Mouse (Mus musculus): ENCODE results near the gene Bdh2. TPM values are rescaled to one million over a fixed set of nuclear protein-coding genes. Genes with fewer than 3 reads are reported as not detected.
A peak's percentile ranks its signal among the peaks of the same experiment; 100 is the strongest.

Gene Bdh2
- 1.3 and 1.7 TPM in 2 replicates for polyA plus RNA-seq (2014; fragmentation: Nextera tagmentation; extraction: Ambion mirVana)

DNA sequence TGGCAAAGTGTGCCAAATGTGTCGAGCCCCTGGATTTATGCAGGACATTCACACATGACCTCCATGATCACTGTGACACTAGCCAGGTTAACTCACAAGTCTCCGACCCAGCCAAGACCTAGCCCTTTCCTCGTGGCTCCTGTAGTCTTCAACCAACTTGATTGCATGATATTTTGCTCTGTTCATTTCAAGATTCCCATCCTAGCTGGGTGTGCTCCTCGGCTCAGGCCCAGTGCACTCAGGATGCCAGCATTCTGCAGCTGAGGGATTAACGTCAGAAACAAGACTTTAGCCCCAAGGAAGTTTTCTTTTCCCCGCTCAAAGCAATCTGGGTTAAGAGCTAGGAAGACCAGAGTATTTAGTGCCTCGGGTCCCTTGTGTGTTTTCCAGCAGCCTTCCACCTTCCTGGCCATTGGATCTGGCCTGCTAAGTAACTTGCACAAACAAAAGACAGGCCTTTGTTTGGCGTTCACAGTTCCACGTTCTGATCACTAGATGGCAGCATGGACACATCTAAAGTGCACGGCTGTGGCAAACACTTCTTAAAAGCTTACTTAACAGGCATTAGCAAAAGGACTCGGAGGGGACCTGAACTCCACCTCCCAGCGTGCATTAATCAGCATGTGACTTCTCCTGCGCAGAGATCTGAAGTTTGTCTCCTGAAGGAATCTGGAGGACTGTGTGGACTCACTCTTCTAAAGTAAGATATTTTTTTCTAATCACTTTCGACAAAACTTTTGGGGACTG lies at the start of gene Bdh2:
Gene Bdh2 (plus strand): TSS at position 553 of the 747 bp plus-strand sequence.
- Histone ChIP-seq H3K4me3 (ENCODE audit: low read depth, low read length) (no peak within 1 kb of the TSS), H3K9me3 (ENCODE audit: control insufficient read depth, low read length) (no peaks in the 10 kb centered on the region), H3K4me2 (peak within 1 kb of the TSS; percentile 22; the same call in 1 of the 2 replicates), H3K36me3 (ENCODE audit: control insufficient read depth, insufficient read depth, low read length) (no peaks in the 10 kb centered on the region), H3K27ac (ENCODE audit: low read depth, low read length) (no peak within 1 kb of the TSS), H3K27me3 (replicated peaks; ENCODE audit: control insufficient read depth, insufficient read depth, low read length) (no peaks in the 10 kb centered on the region), H3K9ac (ENCODE audit: low read depth, low read length) (no peak within 1 kb of the TSS), H3K4me1 (replicated peaks; ENCODE audit: control insufficient read depth, insufficient read depth, low read length) (no peaks in the 10 kb centered on the region)
- DNase-seq (ENCODE audit: low spot score), result peak; percentile 65
- ATAC-seq (replicated peaks; ENCODE audit: low FRiP score), result peak; percentile 57; the same call in 1 of the 2 replicates
- WGBS, result 29% methylated on average over 14 of the region's 14 CpGs

DNA sequence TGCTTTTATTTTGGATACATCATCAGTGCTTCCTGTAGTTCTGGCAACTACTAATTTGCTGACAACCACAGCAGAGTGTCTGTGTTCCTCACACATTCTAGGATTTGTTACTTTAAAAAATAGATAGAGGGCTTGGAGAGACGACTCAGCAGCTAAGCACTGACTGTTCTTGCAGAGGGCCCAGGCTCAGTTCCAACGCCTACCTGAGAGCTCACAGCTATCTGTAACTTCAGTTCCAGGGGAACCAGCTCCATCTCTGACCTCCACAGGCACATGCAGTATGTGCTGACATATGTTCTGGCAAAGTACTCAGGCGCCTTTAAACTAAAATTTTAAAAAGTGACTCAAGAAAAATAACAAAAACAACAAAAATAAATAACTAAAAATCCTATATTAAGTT lies 49.0 kb upstream of the Bdh2 start:
- H3K36me3 ChIP-seq (ENCODE audit: control insufficient read depth, insufficient read depth, low read length), result peaks cover 38% of the 10 kb centered on the region
- no peak overlapping the region for H3K4me2 ChIP-seq
- no peak overlapping the region for H3K4me3 ChIP-seq (ENCODE audit: low read depth, low read length)
- no peak for DNase-seq (ENCODE audit: low spot score)
- H3K9ac ChIP-seq (ENCODE audit: low read depth, low read length), result no peak overlapping the region
- ATAC-seq (replicated peaks; ENCODE audit: low FRiP score), result no peak
- WGBS, result 79% methylated on average over 3 of the region's 3 CpGs
- no peaks in the 10 kb centered on the region for H3K27me3 ChIP-seq (replicated peaks; ENCODE audit: control insufficient read depth, insufficient read depth, low read length)
- H3K27ac ChIP-seq (ENCODE audit: low read depth, low read length), result no peak overlapping the region
- no peaks in the 10 kb centered on the region for H3K4me1 ChIP-seq (replicated peaks; ENCODE audit: control insufficient read depth, insufficient read depth, low read length)
- no peaks in the 10 kb centered on the region for H3K9me3 ChIP-seq (ENCODE audit: control insufficient read depth, low read length)

DNA sequence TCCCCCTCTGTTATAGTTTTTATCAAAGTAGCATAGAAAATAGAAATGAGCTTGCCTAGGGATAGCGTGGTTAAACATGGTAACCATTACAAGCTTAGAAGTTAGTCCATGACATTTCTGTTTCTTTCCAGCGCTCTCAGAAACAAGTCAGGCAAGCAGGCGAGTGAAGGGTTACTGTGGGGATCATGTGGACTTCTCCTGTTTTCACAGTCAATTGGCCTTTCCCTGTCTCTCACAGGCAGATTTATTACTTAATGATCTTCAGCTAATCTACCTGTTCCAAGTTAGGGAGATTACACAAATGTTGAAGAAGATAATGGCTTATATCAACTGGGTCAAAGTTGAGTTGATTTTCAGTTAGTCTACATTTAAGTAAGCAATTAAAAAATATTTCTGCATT lies 48.6 kb upstream of the Bdh2 start:
- Histone ChIP-seq H3K27me3 (replicated peaks; ENCODE audit: control insufficient read depth, insufficient read depth, low read length) (no peaks in the 10 kb centered on the region), H3K9ac (ENCODE audit: low read depth, low read length) (no peak overlapping the region), H3K4me1 (replicated peaks; ENCODE audit: control insufficient read depth, insufficient read depth, low read length) (no peaks in the 10 kb centered on the region), H3K27ac (ENCODE audit: low read depth, low read length) (no peak overlapping the region), H3K36me3 (ENCODE audit: control insufficient read depth, insufficient read depth, low read length) (peaks cover 41% of the 10 kb centered on the region), H3K9me3 (ENCODE audit: control insufficient read depth, low read length) (no peaks in the 10 kb centered on the region), H3K4me2 (no peak overlapping the region), H3K4me3 (ENCODE audit: low read depth, low read length) (no peak overlapping the region)
- DNase-seq (ENCODE audit: low spot score) (no peak), ATAC-seq (replicated peaks; ENCODE audit: low FRiP score) (no peak)
- WGBS, result 89% methylated on average over 3 of the region's 3 CpGs

DNA sequence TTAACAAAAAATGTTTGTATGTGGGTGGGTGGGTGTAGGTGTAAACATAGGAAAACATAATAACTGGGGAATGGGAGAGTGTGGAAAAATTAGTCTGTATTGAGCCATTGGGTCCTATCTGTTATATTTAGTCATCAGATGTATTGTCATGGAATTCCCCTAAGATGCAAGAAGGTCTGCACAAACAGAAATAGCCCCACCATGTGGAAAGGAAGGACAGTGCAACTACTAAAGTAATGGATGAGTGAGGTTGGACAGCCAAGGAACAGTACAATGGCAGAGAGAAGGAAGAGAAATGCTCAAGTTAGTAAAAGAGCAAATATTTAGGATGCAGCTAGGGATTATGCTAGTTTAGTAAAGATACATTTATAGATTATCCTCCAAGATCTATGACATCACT lies 35.3 kb upstream of the Bdh2 start:
- H3K4me3 ChIP-seq (ENCODE audit: low read depth, low read length), result no peak overlapping the region
- no peak for DNase-seq (ENCODE audit: low spot score)
- no peaks in the 10 kb centered on the region for H3K9me3 ChIP-seq (ENCODE audit: control insufficient read depth, low read length)
- H3K27ac ChIP-seq (ENCODE audit: low read depth, low read length), result no peak overlapping the region
- no peaks in the 10 kb centered on the region for H3K4me1 ChIP-seq (replicated peaks; ENCODE audit: control insufficient read depth, insufficient read depth, low read length)
- peaks cover 57% of the 10 kb centered on the region for H3K36me3 ChIP-seq (ENCODE audit: control insufficient read depth, insufficient read depth, low read length)
- H3K9ac ChIP-seq (ENCODE audit: low read depth, low read length), result no peak overlapping the region
- H3K27me3 ChIP-seq (replicated peaks; ENCODE audit: control insufficient read depth, insufficient read depth, low read length), result no peaks in the 10 kb centered on the region
- H3K4me2 ChIP-seq, result no peak overlapping the region
- ATAC-seq (replicated peaks; ENCODE audit: low FRiP score), result 0 out of 2 replicates have a peak, but pooled peaks have one; percentile 19

DNA sequence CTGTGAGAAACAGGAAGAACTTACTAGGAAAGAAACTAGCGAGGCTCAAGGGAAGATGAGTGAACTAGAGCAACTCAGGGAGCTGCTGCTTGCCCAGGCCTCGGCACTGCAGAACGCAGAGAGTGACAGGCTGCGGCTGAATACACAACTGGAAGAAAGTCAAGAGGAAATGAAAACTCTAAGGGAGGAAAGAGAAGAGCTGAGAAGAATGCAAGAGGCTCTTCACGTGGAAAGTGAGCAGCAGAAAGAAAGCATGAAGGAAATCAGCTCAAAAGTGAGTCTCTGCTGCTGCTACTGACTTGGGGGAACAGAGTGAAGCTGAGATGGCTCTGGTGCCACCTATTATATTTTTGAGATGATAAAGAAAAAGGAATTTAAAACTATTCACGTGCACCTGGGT lies 34.2 kb upstream of the Bdh2 start:
- WGBS, result 96% methylated on average over 6 of the region's 6 CpGs
- H3K27me3 ChIP-seq (replicated peaks; ENCODE audit: control insufficient read depth, insufficient read depth, low read length), result no peaks in the 10 kb centered on the region

DNA sequence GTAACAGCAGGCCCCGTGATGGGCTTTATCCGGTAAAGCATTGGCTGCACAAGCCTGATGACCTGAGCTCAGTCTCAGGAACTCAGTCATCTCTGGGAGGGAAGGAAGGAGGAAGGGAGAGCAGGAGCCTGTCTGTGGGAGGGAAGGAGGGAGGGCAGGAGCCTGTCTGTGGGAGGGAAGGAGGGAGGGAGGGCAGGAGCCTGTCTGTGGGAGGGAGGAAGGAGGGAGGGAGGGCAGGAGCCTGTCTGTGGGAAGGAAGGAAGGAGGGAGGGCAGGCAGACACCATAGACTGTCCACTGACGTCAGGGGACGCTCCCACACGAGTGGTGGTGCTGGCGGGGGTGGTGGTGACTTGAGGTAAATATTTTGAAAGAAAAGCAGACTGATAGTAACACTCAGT lies 31.9 kb upstream of the Bdh2 start:
- H3K36me3 ChIP-seq (ENCODE audit: control insufficient read depth, insufficient read depth, low read length), result peaks cover 55% of the 10 kb centered on the region
- 74% methylated on average over 6 of the region's 6 CpGs for WGBS
- DNase-seq (ENCODE audit: low spot score) (no peak), ATAC-seq (replicated peaks; ENCODE audit: low FRiP score) (peak; percentile 85)
- H3K9ac ChIP-seq (ENCODE audit: low read depth, low read length), result no peak overlapping the region
- H3K9me3 ChIP-seq (ENCODE audit: control insufficient read depth, low read length), result no peaks in the 10 kb centered on the region
- no peak overlapping the region for H3K4me3 ChIP-seq (ENCODE audit: low read depth, low read length)
- no peak overlapping the region for H3K27ac ChIP-seq (ENCODE audit: low read depth, low read length)
- no peaks in the 10 kb centered on the region for H3K4me1 ChIP-seq (replicated peaks; ENCODE audit: control insufficient read depth, insufficient read depth, low read length)
- H3K4me2 ChIP-seq, result no peak overlapping the region
- H3K27me3 ChIP-seq (replicated peaks; ENCODE audit: control insufficient read depth, insufficient read depth, low read length), result no peaks in the 10 kb centered on the region

More for the DNA sequence above, 34.2 kb upstream of the Bdh2 start:
- peaks cover 56% of the 10 kb centered on the region for H3K36me3 ChIP-seq (ENCODE audit: control insufficient read depth, insufficient read depth, low read length)
- ATAC-seq (replicated peaks; ENCODE audit: low FRiP score) (no peak), DNase-seq (ENCODE audit: low spot score) (no peak)
- no peak overlapping the region for H3K4me3 ChIP-seq (ENCODE audit: low read depth, low read length)
- H3K9ac ChIP-seq (ENCODE audit: low read depth, low read length), result no peak overlapping the region
- no peak overlapping the region for H3K4me2 ChIP-seq
- H3K27ac ChIP-seq (ENCODE audit: low read depth, low read length), result no peak overlapping the region
- no peaks in the 10 kb centered on the region for H3K9me3 ChIP-seq (ENCODE audit: control insufficient read depth, low read length)
- no peaks in the 10 kb centered on the region for H3K4me1 ChIP-seq (replicated peaks; ENCODE audit: control insufficient read depth, insufficient read depth, low read length)

DNA sequence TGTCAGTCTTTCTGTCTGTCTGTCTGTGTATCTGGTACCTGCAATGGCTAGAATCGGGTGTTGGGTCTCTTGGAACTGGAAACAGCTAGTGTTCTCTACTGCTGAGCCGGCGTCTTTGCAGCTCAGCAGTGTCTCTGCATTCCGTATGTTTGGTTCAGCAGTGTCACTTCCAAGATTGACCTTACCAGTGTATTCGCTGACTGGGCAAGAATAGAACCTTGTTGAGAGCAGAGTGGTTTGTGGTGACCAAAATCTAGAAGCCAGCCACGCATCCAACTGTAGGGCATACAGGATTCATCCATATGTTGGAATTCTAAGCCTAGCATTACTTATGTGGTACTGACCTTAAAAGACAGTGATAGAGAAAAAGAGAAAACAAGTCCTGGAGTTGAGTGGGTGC lies 29.2 kb upstream of the Bdh2 start:
- no peak for DNase-seq (ENCODE audit: low spot score)

DNA sequence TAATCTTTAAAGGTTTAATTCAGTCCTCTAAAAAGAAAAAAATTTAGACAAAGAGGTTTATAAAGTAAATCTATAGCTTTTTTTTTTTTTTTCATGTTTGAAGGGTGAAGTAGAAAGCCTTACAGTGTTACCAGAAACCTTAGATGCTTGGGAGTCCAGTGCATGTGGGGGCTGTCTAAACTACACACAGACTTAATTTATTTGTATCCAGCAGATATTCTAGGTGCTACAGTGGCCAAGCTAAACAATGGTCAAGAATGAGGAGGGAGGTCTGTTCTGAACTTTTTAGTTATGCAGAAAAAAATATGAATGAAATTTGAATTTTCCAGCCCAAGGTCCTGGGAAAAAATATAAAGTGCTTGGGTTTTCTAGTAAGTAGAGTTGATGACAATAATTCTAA lies 26.2 kb upstream of the Bdh2 start:
- ATAC-seq (replicated peaks; ENCODE audit: low FRiP score) (no peak), DNase-seq (ENCODE audit: low spot score) (no peak)
- no peaks in the 10 kb centered on the region for H3K4me1 ChIP-seq (replicated peaks; ENCODE audit: control insufficient read depth, insufficient read depth, low read length)
- H3K27me3 ChIP-seq (replicated peaks; ENCODE audit: control insufficient read depth, insufficient read depth, low read length), result no peaks in the 10 kb centered on the region
- H3K4me2 ChIP-seq, result no peak overlapping the region
- H3K36me3 ChIP-seq (ENCODE audit: control insufficient read depth, insufficient read depth, low read length), result peaks cover 49% of the 10 kb centered on the region
- no peak overlapping the region for H3K27ac ChIP-seq (ENCODE audit: low read depth, low read length)
- no peak overlapping the region for H3K9ac ChIP-seq (ENCODE audit: low read depth, low read length)
- no peaks in the 10 kb centered on the region for H3K9me3 ChIP-seq (ENCODE audit: control insufficient read depth, low read length)
- H3K4me3 ChIP-seq (ENCODE audit: low read depth, low read length), result no peak overlapping the region

More for the DNA sequence above, 29.2 kb upstream of the Bdh2 start:
- Histone ChIP-seq H3K9me3 (ENCODE audit: control insufficient read depth, low read length) (no peaks in the 10 kb centered on the region), H3K27me3 (replicated peaks; ENCODE audit: control insufficient read depth, insufficient read depth, low read length) (no peaks in the 10 kb centered on the region), H3K4me1 (replicated peaks; ENCODE audit: control insufficient read depth, insufficient read depth, low read length) (no peaks in the 10 kb centered on the region), H3K4me2 (no peak overlapping the region), H3K36me3 (ENCODE audit: control insufficient read depth, insufficient read depth, low read length) (peaks cover 51% of the 10 kb centered on the region), H3K4me3 (ENCODE audit: low read depth, low read length) (no peak overlapping the region), H3K27ac (ENCODE audit: low read depth, low read length) (no peak overlapping the region), H3K9ac (ENCODE audit: low read depth, low read length) (no peak overlapping the region)
- WGBS, result 92% methylated on average over 6 of the region's 6 CpGs
- ATAC-seq (replicated peaks; ENCODE audit: low FRiP score), result no peak

DNA sequence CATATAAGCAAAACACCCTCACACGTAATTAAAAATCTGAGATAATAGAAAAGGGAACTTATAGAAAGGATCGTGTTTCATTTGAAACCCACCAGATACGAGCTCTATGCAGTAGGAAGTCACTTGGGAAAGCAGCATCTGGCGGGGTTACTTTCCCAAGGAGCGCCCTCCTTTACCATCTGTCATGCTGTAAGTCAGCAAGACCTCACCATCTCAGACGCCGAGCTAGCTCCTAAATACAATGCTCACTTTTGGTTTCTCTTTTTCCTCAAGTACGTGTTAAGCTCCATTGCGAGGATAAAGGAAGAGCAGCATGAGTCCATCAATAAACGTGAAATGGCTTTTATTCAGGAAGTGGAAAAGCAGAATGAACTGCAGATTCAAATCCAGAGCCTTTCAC lies 22.1 kb upstream of the Bdh2 start:
- ATAC-seq (replicated peaks; ENCODE audit: low FRiP score), result no peak
- no peak overlapping the region for H3K4me3 ChIP-seq (ENCODE audit: low read depth, low read length)
- no peaks in the 10 kb centered on the region for H3K9me3 ChIP-seq (ENCODE audit: control insufficient read depth, low read length)
- 93% methylated on average over 10 of the region's 10 CpGs for WGBS
- no peak overlapping the region for H3K9ac ChIP-seq (ENCODE audit: low read depth, low read length)
- H3K4me2 ChIP-seq, result no peak overlapping the region
- H3K27me3 ChIP-seq (replicated peaks; ENCODE audit: control insufficient read depth, insufficient read depth, low read length), result no peaks in the 10 kb centered on the region
- H3K4me1 ChIP-seq (replicated peaks; ENCODE audit: control insufficient read depth, insufficient read depth, low read length), result no peaks in the 10 kb centered on the region
- DNase-seq (ENCODE audit: low spot score), result no peak
- no peak overlapping the region for H3K27ac ChIP-seq (ENCODE audit: low read depth, low read length)
- peaks cover 56% of the 10 kb centered on the region for H3K36me3 ChIP-seq (ENCODE audit: control insufficient read depth, insufficient read depth, low read length)
